Mouse (Mus musculus) T-helper 2 cell (primary cell): Measurements from ENCODE around the gene Olfr412.

Source experiments
- in situ Hi-C: fragments of 300-600 bp; cut with MboI, MseI; formaldehyde crosslinking; loops from one replicate; pipeline ENCODE4 v1.15.1; 2025; ENCODE audit warnings: high pct_unique_total_duplicates

Gene Olfr412

DNA sequence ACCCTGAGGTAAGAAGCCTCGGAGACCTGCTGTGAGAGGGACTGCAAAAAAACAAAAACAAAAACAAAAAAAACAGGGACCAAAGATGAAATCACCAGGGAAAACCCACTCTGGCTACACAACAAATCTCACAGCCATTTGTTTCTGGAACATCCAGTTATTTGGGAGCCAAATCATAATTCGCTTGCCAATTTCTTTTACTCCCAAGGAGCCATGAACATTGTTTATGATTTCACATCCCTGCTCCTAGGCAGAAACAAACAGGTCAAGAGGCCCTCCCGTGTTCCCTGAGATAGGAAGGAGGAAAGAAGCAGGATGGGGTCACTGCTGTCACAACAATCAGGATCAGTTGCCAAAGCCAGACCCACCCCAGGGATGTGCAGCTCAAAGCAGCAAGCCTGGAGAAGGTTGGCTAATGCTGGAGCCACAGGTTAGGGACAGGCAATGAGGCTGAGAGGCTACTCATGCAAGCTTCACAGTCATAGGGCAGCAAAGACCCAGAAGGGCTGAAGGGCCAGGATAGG, 51.6 kb downstream of the Olfr412 start:
- in situ Hi-C loops: no loop called here

DNA sequence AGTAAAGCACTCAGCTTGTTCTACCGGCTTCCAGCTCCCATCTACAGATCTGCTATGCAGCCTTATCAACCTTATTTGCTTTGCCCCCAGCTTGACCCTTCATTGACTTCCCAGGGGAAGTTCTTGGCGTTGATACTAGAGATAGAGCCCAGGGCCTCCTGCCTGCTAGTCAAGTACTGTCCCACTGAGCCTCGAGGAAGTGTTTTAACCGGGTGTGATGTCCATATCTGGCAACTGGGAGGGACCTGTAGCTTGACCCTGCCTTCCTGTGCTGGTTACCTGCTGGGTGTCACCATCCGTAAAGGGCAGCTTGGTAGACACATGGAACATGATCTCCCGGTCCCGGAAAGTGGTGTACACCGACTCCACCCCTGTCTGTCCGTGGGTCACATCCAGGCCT, 52.2 kb downstream of the Olfr412 start:
- in situ Hi-C loops: no loop called here

DNA sequence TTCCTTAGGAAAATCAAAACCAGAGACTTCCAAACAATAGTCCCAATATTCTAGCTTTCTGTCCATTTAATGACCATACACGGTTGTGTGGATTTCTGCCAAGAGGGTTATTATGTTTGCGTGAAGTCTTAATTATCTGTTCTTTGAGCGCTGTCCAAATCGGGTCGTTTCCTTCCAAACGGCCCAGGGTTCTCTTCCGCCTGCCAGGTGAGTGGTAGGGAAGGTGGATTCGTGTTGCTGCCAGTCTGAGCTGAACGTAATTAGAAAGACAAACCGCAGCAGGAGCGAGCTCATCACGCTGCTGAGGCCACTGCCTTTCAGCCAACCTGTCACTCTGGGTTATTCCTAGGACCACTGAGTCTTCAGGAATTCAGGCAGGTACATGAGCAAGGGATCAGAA, 53.9 kb downstream of the Olfr412 start:
- in situ Hi-C loops: no loop called here
